Mouse (Mus musculus): ENCODE measurements around the gene Stim1.

GRCm38 (mm10) chr7:102312840-102313534 is 45.4 kb downstream of the Stim1 start:
- TF ChIP-seq CTCF (conservative IDR thresholded peaks at IDR 0.05; ENCODE audit: low read length), result no peak
- TF ChIP-seq POU5F1 (IDR thresholded peaks at IDR 0.05; ENCODE audit: borderline replicate concordance, low read length), result no peak
